Mouse (Mus musculus) ES-Bruce4 (cell line): ENCODE data around the gene Rabep2.

Experiments used
- CTCF ChIP-seq: IDR thresholded peaks from one replicate; pipeline ENCODE4 v1.8.1; 2011; ENCODE audit warnings: low read depth, low read length
- POLR2A ChIP-seq: IDR thresholded peaks from one replicate; pipeline ENCODE4 v1.8.1; 2011; ENCODE audit warnings: low read length; ENCODE audit not compliant: insufficient read depth

- TF ChIP-seq POLR2A (no peak), CTCF (no peak)
These were observed 22.1 kb downstream of the Rabep2 start for GRCm38 (mm10) chr7:126450641-126451040.
